Mouse (Mus musculus) C2C12 (cell line): ENCODE measurements around the gene Bsn.

ENCODE experiments used
- CEBPB ChIP-seq: IDR thresholded peaks from one replicate; pipeline ENCODE4 v1.6.1; 2011; ENCODE audit warnings: low read depth, mild to moderate bottlenecking, control low read depth, moderate library complexity
- CTCF ChIP-seq: IDR thresholded peaks from one replicate; pipeline ENCODE4 v1.5.1; 2011; ENCODE audit not compliant: control insufficient read depth, insufficient read depth, insufficient read length
- MAX ChIP-seq: IDR thresholded peaks from one replicate; pipeline ENCODE4 v1.6.1; 2011; ENCODE audit warnings: mild to moderate bottlenecking, control low read depth
- MYOD1 ChIP-seq: IDR thresholded peaks from one replicate; pipeline ENCODE4 v1.6.1; 2011; ENCODE audit warnings: low read depth; ENCODE audit not compliant: control insufficient read depth, insufficient read length
- MYOG ChIP-seq: IDR thresholded peaks from one replicate; pipeline ENCODE4 v1.6.1; 2011; ENCODE audit not compliant: control insufficient read depth, insufficient read length; ENCODE audit errors: extremely low read depth
- USF1 ChIP-seq: IDR thresholded peaks from one replicate; pipeline ENCODE4 v1.6.1; 2011; ENCODE audit warnings: low read depth, mild to moderate bottlenecking, control low read depth, moderate library complexity

DNA sequence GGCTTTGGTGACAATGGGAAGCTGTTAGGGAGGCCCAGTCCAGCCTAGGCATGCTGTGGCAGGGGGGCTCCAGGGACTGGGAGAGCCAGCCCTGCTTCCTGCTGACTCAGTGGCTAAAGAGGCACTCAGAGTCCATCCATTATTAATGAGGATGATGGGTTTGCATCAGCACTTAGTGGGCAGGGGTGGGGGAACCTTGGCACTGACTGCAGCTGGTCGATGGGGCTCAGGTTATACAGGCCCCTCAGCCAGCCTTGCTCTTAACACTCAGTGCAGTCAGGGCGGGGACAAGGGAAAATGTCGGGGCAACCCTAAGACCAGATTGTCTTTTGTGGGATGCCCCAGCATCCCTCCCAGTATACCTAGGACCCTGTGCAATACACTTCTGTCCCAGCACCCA, 128.0 kb downstream of the Bsn start:
- TF ChIP-seq CTCF (no peak), MAX (no peak), USF1 (no peak), CEBPB (no peak), MYOD1 (no peak), MYOG (no peak)
